Mouse (Mus musculus): Measurements from ENCODE around the gene Gm11444. TPM values are rescaled to one million over a fixed set of nuclear protein-coding genes. Genes with fewer than 3 reads are reported as not detected.

Gm11444 gene
- total RNA-seq, 2 experiments from 2014 or later = not detected

DNA sequence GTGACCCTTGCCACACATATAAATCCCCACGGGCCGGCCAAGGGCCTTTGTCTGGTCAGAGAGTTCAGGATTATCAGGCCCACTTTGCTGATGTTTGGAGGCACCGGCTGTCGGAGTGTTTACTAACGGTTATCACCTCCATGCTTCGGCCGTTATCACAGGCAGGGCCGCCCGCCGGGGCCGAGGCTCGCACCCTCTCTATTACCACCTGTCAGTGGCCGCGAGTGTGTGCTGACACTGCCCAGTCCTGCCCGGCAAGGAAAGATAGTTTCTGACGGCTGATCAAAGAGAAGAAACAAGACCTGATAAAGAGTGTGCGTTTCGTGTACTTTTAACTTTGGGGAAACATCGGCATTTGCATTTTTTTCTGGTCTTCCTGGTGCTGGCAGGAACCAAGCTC lies 50.3 kb downstream of the Gm11444 start:
- DNase-seq (ENCODE audit: extremely low spot score in 1 of 2, low spot score in 2 of 2) = no peak
- intact Hi-C loops (cut with DNase I) = no loop called here

GRCm38 (mm10) chr11:85799456-85799855 lies 50.7 kb downstream of the Gm11444 start:
- intact Hi-C loops (cut with DNase I) = no loop called here
- DNase-seq (ENCODE audit: extremely low spot score in 1 of 2, low spot score in 2 of 2) = no peak

Other genes starting within 250 kb of the Gm11444 start
- 1 to 10 TPM; 2.9 to 3.7 TPM for gene Tbx2, start 17.8 kb downstream of the Gm11444 start, total RNA-seq (2021)
- under 1 TPM; 0.49 to 0.58 TPM for gene Tbx4, start 36.1 kb upstream of the Gm11444 start, total RNA-seq (2021)

Measured in left cerebral cortex, postnatal 10 days (tissue).